Mouse (Mus musculus) stomach, postnatal 0 days (tissue): Measurements from ENCODE around the gene Senp1. TPM values are rescaled to one million over a fixed set of nuclear protein-coding genes. Genes with fewer than 3 reads are reported as not detected.

Source experiments
- ATAC-seq: fragments of 200-750 bp; cut with Nextera tagmentation; 2 replicates; pipeline ENCODE4 v1.8.0; 2017; ENCODE audit not compliant: low FRiP score, low TSS enrichment
- DNase-seq: peaks from one replicate; pipeline ENCODE4 v3.0.0-alpha.2; 2016; ENCODE audit warnings: low spot score
- H3K27ac ChIP-seq: fragments of 300-500 bp; sonication (generic); replicated peaks from 2 replicates; pipeline ENCODE4 v1.5.1; 2014; ENCODE audit warnings: mild to moderate bottlenecking, control low read depth
- H3K27me3 ChIP-seq: fragments of 300-500 bp; sonication (generic); 2 replicates; pipeline ENCODE4 v1.6.1; 2014; ENCODE audit warnings: low read length; ENCODE audit not compliant: control insufficient read depth, insufficient read depth
- H3K36me3 ChIP-seq: fragments of 300-500 bp; sonication (generic); 2 replicates; pipeline ENCODE4 v1.6.1; 2014; ENCODE audit warnings: low read length, mixed read lengths; ENCODE audit not compliant: control insufficient read depth, insufficient read depth
- H3K4me1 ChIP-seq: fragments of 300-500 bp; sonication (generic); replicated peaks from 2 replicates; pipeline ENCODE4 v1.6.1; 2014; ENCODE audit warnings: antibody characterized with exemption; ENCODE audit not compliant: control insufficient read depth, insufficient read depth
- H3K4me2 ChIP-seq: fragments of 300-500 bp; sonication (generic); replicated peaks from 2 replicates; pipeline ENCODE4 v1.6.1; 2014; ENCODE audit warnings: low read depth, mild to moderate bottlenecking, control low read depth, moderate library complexity
- H3K4me3 ChIP-seq: fragments of 300-500 bp; sonication (generic); 2 replicates; pipeline ENCODE4 v1.5.1; 2014; ENCODE audit warnings: low read depth, low read length, control low read depth
- H3K9ac ChIP-seq: fragments of 300-500 bp; sonication (generic); 2 replicates; pipeline ENCODE4 v1.6.1; 2014; ENCODE audit warnings: mild to moderate bottlenecking, low read length, control low read depth, mixed read lengths
- H3K9me3 ChIP-seq: fragments of 300-500 bp; sonication (generic); 2 replicates; pipeline ENCODE4 v1.6.1; 2016; ENCODE audit warnings: low read length; ENCODE audit not compliant: control insufficient read depth
- CTCF ChIP-seq: IDR thresholded peaks from 2 replicates; pipeline ENCODE4 v1.5.1; 2016; ENCODE audit warnings: antibody characterized with exemption, low read depth, mild to moderate bottlenecking, moderate library complexity
- EP300 ChIP-seq: optimal IDR thresholded peaks from 2 replicates; pipeline ENCODE3; 2016; ENCODE audit warnings: antibody characterized with exemption
- WGBS: fragments of 180-500 bp; shearing (Covaris S2); extraction: QIAGEN DNeasy Blood & Tissue Kit; methylation state at CpG from one replicate; pipeline ENCODE4 v1.1.7; 2014; 5-methylcytosine and 5-hydroxymethylcytosine counted together
- polyA plus RNA-seq: library from polyadenylated mRNA; unstranded; fragments of >200 nt; fragmentation: Nextera tagmentation; extraction: Ambion mirVana; gene quantifications from 2 replicates; pipeline ENCODE4 v1.2.1, GENCODE M21; 2015

Gene Senp1
- polyA plus RNA-seq, 1 experiment from 2014 or later: 10.0 TPM

DNA sequence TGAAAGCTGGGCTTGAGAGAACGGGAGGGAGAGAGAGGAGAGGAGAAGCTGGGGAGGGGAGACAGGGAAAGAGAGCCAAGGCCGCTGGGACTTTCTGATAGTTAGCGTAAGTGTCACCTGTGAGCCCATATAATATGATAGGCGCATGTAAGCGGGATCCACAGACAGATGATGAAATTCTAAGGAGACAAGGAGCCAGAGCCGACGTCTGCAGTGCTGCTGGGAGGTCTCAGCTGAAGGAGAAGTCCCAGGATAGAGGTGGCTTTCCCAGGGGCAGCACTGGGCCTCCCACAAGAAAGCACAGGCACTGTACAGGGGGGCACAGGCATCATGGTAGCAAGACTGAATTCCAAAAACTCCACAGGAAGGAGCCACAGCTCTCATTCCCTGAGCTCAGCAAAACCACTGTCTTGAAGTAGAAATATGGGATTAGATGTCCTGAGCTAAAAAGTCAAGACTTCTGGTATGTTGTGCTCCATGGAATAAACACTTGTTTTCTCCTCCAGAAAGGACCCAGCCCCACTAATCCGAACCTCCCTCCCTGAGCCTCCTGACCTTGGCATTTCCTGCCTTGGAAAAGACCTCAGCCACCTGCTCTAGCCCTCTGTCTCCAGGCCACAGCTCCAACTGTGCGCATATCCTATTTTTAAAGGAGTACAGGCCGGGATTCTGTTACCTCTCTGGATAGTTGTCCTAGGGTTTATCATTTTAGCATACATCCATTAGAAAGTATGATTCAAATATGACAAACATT lies 20.7 kb upstream of the Senp1 start:
- H3K9me3 ChIP-seq: no peaks in the 10 kb centered on the region
- no peak for TF ChIP-seq EP300
- H3K4me1 ChIP-seq: no peaks in the 10 kb centered on the region
- no peak overlapping the region for H3K4me3 ChIP-seq
- no peak overlapping the region for H3K4me2 ChIP-seq
- no peak overlapping the region for H3K9ac ChIP-seq
- WGBS: 85% methylated on average over 10 of the region's 10 CpGs
- ATAC-seq: no peak
- DNase-seq: no peak
- H3K36me3 ChIP-seq: no peaks in the 10 kb centered on the region; the same call in 1 of the 2 replicates
- no peaks in the 10 kb centered on the region for H3K27me3 ChIP-seq
- H3K27ac ChIP-seq: no peak overlapping the region

DNA sequence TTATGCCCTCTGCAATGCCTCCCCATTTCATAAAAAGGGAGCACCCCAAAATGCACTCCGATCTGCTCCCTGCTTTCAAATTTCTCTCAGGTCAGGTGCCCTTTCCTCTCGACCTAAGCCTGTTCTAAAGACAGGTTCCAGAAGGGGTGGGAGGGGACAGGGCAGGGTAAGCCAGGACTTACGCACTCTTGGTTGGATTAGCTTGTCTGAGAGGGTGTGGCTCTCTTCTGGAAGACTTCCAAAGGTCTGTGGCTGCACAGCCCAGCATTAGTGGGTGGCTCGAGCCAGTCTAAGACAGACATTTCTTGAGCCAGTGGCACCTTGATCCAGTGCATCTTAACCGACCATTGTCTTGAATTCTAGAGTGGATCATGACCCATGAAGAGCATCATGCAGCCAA lies 18.2 kb upstream of the Senp1 start:
- H3K27me3 ChIP-seq: no peaks in the 10 kb centered on the region
- H3K36me3 ChIP-seq: no peaks in the 10 kb centered on the region; the same call in 1 of the 2 replicates
- WGBS: 48% methylated on average over 5 of the region's 5 CpGs
- no peak overlapping the region for H3K4me3 ChIP-seq
- no peak overlapping the region for H3K27ac ChIP-seq
- ATAC-seq: peak; percentile 78
- no peak overlapping the region for H3K4me2 ChIP-seq
- peak; percentile 63 for DNase-seq
- H3K9me3 ChIP-seq: no peaks in the 10 kb centered on the region
- TF ChIP-seq CTCF (no peak), EP300 (no peak)
- no peak overlapping the region for H3K9ac ChIP-seq
- 0 out of 2 replicates have a peak, but pooled peaks cover 3% of the 10 kb centered on the region for H3K4me1 ChIP-seq

DNA sequence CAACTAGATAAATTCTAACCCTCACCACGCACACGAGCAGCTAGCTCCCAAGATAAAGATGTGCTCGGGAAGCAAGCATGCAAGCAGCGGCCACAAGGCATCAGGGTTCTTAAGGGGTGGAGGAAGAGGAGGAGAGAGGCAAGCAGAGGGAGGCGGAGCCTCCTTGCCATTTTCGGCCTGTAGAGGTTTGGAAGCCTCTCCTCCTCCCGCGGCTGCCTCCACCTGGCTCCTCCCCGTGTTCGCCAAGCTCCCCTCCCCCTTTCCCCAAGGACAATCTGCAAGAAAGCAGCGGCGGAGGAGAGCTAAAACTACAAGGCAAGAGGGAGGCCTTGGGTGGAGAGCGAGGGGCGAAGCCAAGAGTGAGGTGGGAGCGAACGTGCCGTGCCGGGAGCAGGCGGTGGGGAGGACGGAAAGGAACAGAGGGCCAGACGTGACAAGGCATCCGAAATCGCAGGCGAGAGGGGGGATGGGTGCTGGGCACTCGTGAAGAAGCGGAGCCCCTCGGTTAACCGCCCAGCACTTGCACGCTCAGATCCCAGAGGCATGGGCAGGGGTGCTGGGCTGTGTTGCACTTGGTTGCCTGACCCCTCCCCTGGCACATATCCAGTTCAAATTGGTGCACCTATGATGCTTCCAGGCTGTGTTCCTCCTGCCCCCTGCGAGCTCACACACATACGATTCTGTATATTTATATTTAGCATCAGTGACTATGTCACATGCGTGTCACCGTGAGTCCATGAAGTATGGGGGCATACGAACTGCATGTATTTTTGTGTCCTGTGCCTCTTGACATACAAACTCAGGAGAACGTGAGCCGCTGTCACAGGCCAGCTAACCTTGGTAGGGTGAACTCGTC lies 15.0 kb upstream of the Senp1 start:
- no peaks in the 10 kb centered on the region for H3K9me3 ChIP-seq
- TF ChIP-seq EP300: no peak
- TF ChIP-seq CTCF: peak; percentile 30; the same call in 1 of the 2 replicates
- no peaks in the 10 kb centered on the region for H3K27me3 ChIP-seq
- H3K36me3 ChIP-seq: no peaks in the 10 kb centered on the region
- H3K27ac ChIP-seq: peak overlapping the region; percentile 83
- ATAC-seq: peak; percentile 91
- 2% methylated on average over 35 of the region's 37 CpGs for WGBS
- H3K4me2 ChIP-seq: peak overlapping the region; percentile 86
- H3K4me3 ChIP-seq: peak overlapping the region; percentile 68
- H3K9ac ChIP-seq: peak overlapping the region; percentile 80
- DNase-seq: peak; percentile 86
- H3K4me1 ChIP-seq: 0 out of 2 replicates have a peak, but pooled peaks cover 3% of the 10 kb centered on the region

DNA sequence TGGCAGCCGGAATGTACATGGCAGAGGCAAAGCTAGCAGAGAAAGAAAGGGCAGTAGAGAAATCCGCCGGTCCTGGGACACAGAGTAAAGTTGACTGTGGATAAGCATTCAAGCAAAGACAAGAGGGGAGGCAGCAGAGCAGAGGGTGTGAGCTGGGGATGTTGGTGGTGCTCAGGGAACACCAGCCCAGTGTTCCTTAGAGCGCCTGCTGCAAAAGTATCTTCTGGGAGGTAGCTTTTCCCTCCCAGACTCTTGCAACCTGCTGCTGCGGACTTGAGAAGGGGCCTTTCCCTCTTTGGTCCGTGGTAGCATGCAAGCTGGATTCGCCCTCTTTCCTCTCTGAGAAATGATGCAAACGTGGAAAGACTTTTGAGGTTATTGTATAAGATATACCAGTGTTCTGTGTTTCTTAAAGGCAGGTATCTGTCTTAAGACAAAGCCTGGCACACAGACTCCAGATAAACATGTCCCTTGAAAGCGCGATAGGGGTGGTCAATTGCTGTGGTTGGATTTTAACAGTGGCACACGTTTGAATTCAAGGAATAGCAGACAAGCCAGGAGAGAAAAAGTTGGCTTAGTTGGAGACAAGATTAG lies 14.3 kb upstream of the Senp1 start:
- ATAC-seq (no peak), DNase-seq (no peak)
- H3K4me3 ChIP-seq: peak overlapping the region; percentile 68
- no peaks in the 10 kb centered on the region for H3K27me3 ChIP-seq
- H3K4me2 ChIP-seq: peak overlapping the region; percentile 86
- peak overlapping the region; percentile 80 for H3K9ac ChIP-seq
- 30% methylated on average over 11 of the region's 11 CpGs for WGBS
- peak overlapping the region; percentile 83 for H3K27ac ChIP-seq
- H3K9me3 ChIP-seq: no peaks in the 10 kb centered on the region
- no peaks in the 10 kb centered on the region for H3K36me3 ChIP-seq
- H3K4me1 ChIP-seq: 0 out of 2 replicates have a peak, but pooled peaks cover 3% of the 10 kb centered on the region
- no peak for TF ChIP-seq EP300
- no peak for TF ChIP-seq CTCF

DNA sequence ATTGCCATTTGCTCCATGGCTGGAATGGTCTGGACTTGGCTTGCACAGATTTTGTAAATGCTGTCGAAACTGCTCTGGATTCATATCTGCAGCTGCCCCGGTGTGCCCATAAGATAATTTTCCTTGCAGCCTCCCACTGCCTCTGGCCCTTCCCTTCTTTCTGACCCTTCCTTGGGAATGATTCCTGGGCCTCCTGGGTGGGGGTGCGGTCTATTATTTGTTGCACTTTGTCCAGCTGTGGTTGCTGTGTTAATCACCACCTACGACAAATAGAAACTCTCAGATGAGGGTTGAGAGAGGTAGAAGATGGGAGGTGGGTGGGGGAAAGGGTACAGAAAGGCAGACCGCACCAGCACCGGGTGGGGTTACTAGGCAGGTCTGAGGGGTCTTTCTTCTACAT lies 13.7 kb upstream of the Senp1 start:
- Histone ChIP-seq H3K27me3 (no peaks in the 10 kb centered on the region), H3K9ac (no peak overlapping the region), H3K27ac (no peak overlapping the region), H3K4me1 (0 out of 2 replicates have a peak, but pooled peaks cover 3% of the 10 kb centered on the region), H3K4me2 (peak overlapping the region; percentile 86; the same call in 1 of the 2 replicates), H3K4me3 (no peak overlapping the region), H3K9me3 (no peaks in the 10 kb centered on the region), H3K36me3 (no peaks in the 10 kb centered on the region)
- ATAC-seq (0 out of 2 replicates have a peak, but pooled peaks have one; percentile 18), DNase-seq (peak; percentile 69)
- 65% methylated on average over 6 of the region's 6 CpGs for WGBS
- TF ChIP-seq CTCF (no peak), EP300 (no peak)
